Mouse (Mus musculus): Measurements from ENCODE around the gene Mrpl48. TPM values are rescaled to one million over a fixed set of nuclear protein-coding genes. Genes with fewer than 3 reads are reported as not detected.

The Mrpl48 gene
- polyA plus RNA-seq, 1 experiment from 2014 or later, result 74.6 TPM

GRCm38 (mm10) chr7:100530766-100531165, 77.3 kb downstream of the Mrpl48 start:
- 85% methylated on average over 5 of the region's 5 CpGs for WGBS

GRCm38 (mm10) chr7:100524669-100525068, 83.4 kb downstream of the Mrpl48 start:
- no peak for ATAC-seq (ENCODE audit: low read depth)
- 59% methylated on average over 8 of the region's 8 CpGs for WGBS
- Histone ChIP-seq H3K4me3 (ENCODE audit: low read length) (no peak overlapping the region), H3K4me2 (ENCODE audit: low read depth, low read length) (no peak overlapping the region), H3K9ac (ENCODE audit: low read length) (no peak overlapping the region), H3K27ac (ENCODE audit: low read length) (no peak overlapping the region), H3K27me3 (ENCODE audit: control insufficient read depth, insufficient read depth, low read depth, low read length) (no peaks in the 10 kb centered on the region), H3K4me1 (replicated peaks; ENCODE audit: control insufficient read depth, insufficient read depth, low read length) (no peaks in the 10 kb centered on the region), H3K36me3 (ENCODE audit: control insufficient read depth, insufficient read depth, low read length) (no peaks in the 10 kb centered on the region), H3K9me3 (ENCODE audit: control insufficient read depth, low read length) (no peaks in the 10 kb centered on the region)

More at GRCm38 (mm10) chr7:100530766-100531165, 77.3 kb downstream of the Mrpl48 start:
- Histone ChIP-seq H3K27ac (ENCODE audit: low read length) (no peak overlapping the region), H3K4me1 (replicated peaks; ENCODE audit: control insufficient read depth, insufficient read depth, low read length) (peaks cover 6% of the 10 kb centered on the region), H3K27me3 (ENCODE audit: control insufficient read depth, insufficient read depth, low read depth, low read length) (no peaks in the 10 kb centered on the region), H3K4me3 (ENCODE audit: low read length) (no peak overlapping the region), H3K4me2 (ENCODE audit: low read depth, low read length) (no peak overlapping the region), H3K9ac (ENCODE audit: low read length) (no peak overlapping the region), H3K36me3 (ENCODE audit: control insufficient read depth, insufficient read depth, low read length) (no peaks in the 10 kb centered on the region), H3K9me3 (ENCODE audit: control insufficient read depth, low read length) (no peaks in the 10 kb centered on the region)
- ATAC-seq (ENCODE audit: low read depth), result no peak

DNA sequence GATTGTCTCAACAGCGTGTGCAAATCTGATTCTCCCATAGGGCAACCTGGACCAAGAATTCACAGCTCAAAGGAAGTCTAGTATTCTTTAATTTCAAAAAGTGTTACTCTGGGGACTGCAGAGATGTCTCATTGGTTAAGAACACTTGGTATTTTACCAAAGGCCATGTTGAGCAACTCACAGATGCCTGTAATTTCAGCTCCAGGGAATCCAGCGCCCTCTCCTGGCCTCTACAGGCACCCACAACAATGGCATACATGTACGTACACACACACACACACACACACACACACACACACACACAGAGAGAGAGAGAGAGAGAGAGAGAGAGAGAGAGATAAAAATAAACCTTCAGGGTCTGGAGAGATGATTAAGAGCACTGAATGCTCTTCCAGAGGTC, 85.9 kb downstream of the Mrpl48 start:
- WGBS, result 62% methylated on average over 3 of the region's 3 CpGs
- Histone ChIP-seq H3K4me2 (ENCODE audit: low read depth, low read length) (no peak overlapping the region), H3K4me3 (ENCODE audit: low read length) (no peak overlapping the region), H3K27me3 (ENCODE audit: control insufficient read depth, insufficient read depth, low read depth, low read length) (no peaks in the 10 kb centered on the region), H3K4me1 (replicated peaks; ENCODE audit: control insufficient read depth, insufficient read depth, low read length) (no peaks in the 10 kb centered on the region), H3K9me3 (ENCODE audit: control insufficient read depth, low read length) (no peaks in the 10 kb centered on the region), H3K9ac (ENCODE audit: low read length) (no peak overlapping the region), H3K27ac (ENCODE audit: low read length) (no peak overlapping the region), H3K36me3 (ENCODE audit: control insufficient read depth, insufficient read depth, low read length) (no peaks in the 10 kb centered on the region)
- no peak for ATAC-seq (ENCODE audit: low read depth)

DNA sequence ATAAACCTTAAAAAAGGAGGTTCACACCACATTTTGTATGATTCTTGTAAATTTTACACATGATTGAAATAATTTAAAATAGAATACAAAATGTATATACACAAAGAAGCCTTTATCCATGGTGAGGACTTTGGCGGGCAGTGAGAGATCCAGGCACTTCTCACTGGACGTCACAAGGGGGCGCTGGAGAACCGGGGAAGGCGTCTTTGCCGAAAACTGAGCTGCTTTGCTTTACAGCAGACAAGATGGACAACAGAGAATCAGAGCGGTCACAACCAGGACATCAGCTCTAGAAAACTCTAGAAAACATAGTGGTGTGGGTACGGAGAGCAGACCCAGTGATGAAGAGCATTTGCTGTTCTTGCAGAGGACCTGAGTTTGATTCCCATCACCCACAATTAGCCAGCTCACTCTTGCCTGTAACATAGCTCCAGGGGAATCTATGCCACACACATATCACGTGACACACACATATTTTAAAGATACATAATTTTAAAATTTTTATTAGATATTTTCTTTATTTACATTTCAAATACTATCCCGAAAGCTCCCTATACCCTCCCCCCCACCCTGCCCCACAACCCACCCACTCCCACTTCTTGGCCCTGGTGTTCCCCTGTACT, 87.3 kb downstream of the Mrpl48 start:
- Histone ChIP-seq H3K9me3 (ENCODE audit: control insufficient read depth, low read length) (no peaks in the 10 kb centered on the region), H3K4me2 (ENCODE audit: low read depth, low read length) (peak overlapping the region; percentile 32; the same call in 1 of the 2 replicates), H3K9ac (ENCODE audit: low read length) (no peak overlapping the region), H3K27me3 (ENCODE audit: control insufficient read depth, insufficient read depth, low read depth, low read length) (no peaks in the 10 kb centered on the region), H3K4me1 (replicated peaks; ENCODE audit: control insufficient read depth, insufficient read depth, low read length) (no peaks in the 10 kb centered on the region), H3K27ac (ENCODE audit: low read length) (no peak overlapping the region), H3K36me3 (ENCODE audit: control insufficient read depth, insufficient read depth, low read length) (no peaks in the 10 kb centered on the region), H3K4me3 (ENCODE audit: low read length) (no peak overlapping the region)
- ATAC-seq (ENCODE audit: low read depth), result no peak
- WGBS, result 18% methylated on average over 10 of the region's 10 CpGs

GRCm38 (mm10) chr7:100520204-100520603, 87.9 kb downstream of the Mrpl48 start:
- no peak overlapping the region for H3K4me3 ChIP-seq (ENCODE audit: low read length)
- 42% methylated on average over 7 of the region's 7 CpGs for WGBS
- H3K9ac ChIP-seq (ENCODE audit: low read length), result no peak overlapping the region
- H3K9me3 ChIP-seq (ENCODE audit: control insufficient read depth, low read length), result no peaks in the 10 kb centered on the region
- H3K36me3 ChIP-seq (ENCODE audit: control insufficient read depth, insufficient read depth, low read length), result no peaks in the 10 kb centered on the region
- no peak overlapping the region for H3K4me2 ChIP-seq (ENCODE audit: low read depth, low read length)
- H3K27ac ChIP-seq (ENCODE audit: low read length), result no peak overlapping the region
- H3K27me3 ChIP-seq (ENCODE audit: control insufficient read depth, insufficient read depth, low read depth, low read length), result no peaks in the 10 kb centered on the region
- no peaks in the 10 kb centered on the region for H3K4me1 ChIP-seq (replicated peaks; ENCODE audit: control insufficient read depth, insufficient read depth, low read length)
- no peak for ATAC-seq (ENCODE audit: low read depth)

DNA sequence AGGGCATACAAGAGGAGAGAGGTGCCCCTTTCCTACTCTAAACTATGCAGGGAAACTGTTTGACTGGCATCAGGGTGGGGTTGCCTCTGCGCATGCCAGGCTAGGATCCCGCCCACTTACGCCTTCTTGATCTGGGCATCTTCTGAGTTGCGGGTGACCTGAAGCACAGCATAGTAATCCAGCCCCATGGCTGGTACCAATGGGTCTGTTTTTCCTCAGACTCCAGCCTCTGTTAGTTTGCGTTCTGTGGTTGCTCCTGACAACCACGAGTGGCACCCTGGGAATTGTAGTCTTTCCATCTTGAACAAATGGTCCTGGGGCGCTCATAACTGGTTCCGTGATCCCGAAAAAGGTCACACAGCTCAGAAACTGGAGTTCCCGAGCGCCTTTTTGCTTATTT, 93.5 kb downstream of the Mrpl48 start, which contains the start of gene Dnajb13:
Gene Dnajb13, minus strand, starts transcription at position 388 of the 400 bp plus-strand sequence.
- ATAC-seq (ENCODE audit: low read depth), result no peak
- no peaks in the 10 kb centered on the region for H3K27me3 ChIP-seq (ENCODE audit: control insufficient read depth, insufficient read depth, low read depth, low read length)
- H3K27ac ChIP-seq (ENCODE audit: low read length), result no peak within 1 kb of the TSS
- no peaks in the 10 kb centered on the region for H3K9me3 ChIP-seq (ENCODE audit: control insufficient read depth, low read length)
- H3K4me2 ChIP-seq (ENCODE audit: low read depth, low read length), result no peak within 1 kb of the TSS
- no peaks in the 10 kb centered on the region for H3K36me3 ChIP-seq (ENCODE audit: control insufficient read depth, insufficient read depth, low read length)
- no peak within 1 kb of the TSS for H3K4me3 ChIP-seq (ENCODE audit: low read length)
- H3K9ac ChIP-seq (ENCODE audit: low read length), result no peak within 1 kb of the TSS
- no peaks in the 10 kb centered on the region for H3K4me1 ChIP-seq (replicated peaks; ENCODE audit: control insufficient read depth, insufficient read depth, low read length)
- 50% methylated on average over 11 of the region's 11 CpGs for WGBS

- Histone ChIP-seq H3K9ac (ENCODE audit: low read length) (no peak overlapping the region), H3K27ac (ENCODE audit: low read length) (no peak overlapping the region), H3K4me3 (ENCODE audit: low read length) (no peak overlapping the region), H3K4me1 (replicated peaks; ENCODE audit: control insufficient read depth, insufficient read depth, low read length) (no peaks in the 10 kb centered on the region), H3K9me3 (ENCODE audit: control insufficient read depth, low read length) (no peaks in the 10 kb centered on the region), H3K4me2 (ENCODE audit: low read depth, low read length) (no peak overlapping the region), H3K36me3 (ENCODE audit: control insufficient read depth, insufficient read depth, low read length) (no peaks in the 10 kb centered on the region), H3K27me3 (ENCODE audit: control insufficient read depth, insufficient read depth, low read depth, low read length) (no peaks in the 10 kb centered on the region)
- no peak for ATAC-seq (ENCODE audit: low read depth)
- WGBS, result 55% methylated on average over 8 of the region's 8 CpGs
Measured at GRCm38 (mm10) chr7:100511602-100512001, 96.5 kb downstream of the Mrpl48 start.

DNA sequence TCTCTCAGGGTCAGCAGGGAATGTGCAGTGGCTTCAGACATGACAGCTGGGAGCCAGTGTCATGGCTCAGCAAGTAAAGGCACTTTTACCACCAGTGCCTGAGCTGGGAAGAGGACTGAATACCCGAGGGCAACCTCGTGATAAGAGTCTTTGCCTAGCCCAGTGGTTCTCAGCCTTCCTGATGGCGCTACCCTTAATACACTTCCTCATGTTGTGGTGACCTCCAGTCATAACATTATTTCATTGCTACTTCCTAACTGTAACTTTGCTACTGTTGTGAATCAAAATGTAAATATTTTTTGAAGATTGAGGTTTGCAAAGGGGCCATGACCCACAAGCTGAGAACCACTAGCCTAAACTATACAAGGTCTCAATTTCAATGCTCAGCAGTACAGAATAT, 99.4 kb downstream of the Mrpl48 start:
- Histone ChIP-seq H3K4me3 (ENCODE audit: low read length) (no peak overlapping the region), H3K4me2 (ENCODE audit: low read depth, low read length) (no peak overlapping the region), H3K9ac (ENCODE audit: low read length) (no peak overlapping the region), H3K27me3 (ENCODE audit: control insufficient read depth, insufficient read depth, low read depth, low read length) (no peaks in the 10 kb centered on the region), H3K36me3 (ENCODE audit: control insufficient read depth, insufficient read depth, low read length) (no peaks in the 10 kb centered on the region), H3K27ac (ENCODE audit: low read length) (no peak overlapping the region), H3K9me3 (ENCODE audit: control insufficient read depth, low read length) (no peaks in the 10 kb centered on the region), H3K4me1 (replicated peaks; ENCODE audit: control insufficient read depth, insufficient read depth, low read length) (no peaks in the 10 kb centered on the region)
- WGBS, result 52% methylated on average over 3 of the region's 3 CpGs
- no peak for ATAC-seq (ENCODE audit: low read depth)

DNA sequence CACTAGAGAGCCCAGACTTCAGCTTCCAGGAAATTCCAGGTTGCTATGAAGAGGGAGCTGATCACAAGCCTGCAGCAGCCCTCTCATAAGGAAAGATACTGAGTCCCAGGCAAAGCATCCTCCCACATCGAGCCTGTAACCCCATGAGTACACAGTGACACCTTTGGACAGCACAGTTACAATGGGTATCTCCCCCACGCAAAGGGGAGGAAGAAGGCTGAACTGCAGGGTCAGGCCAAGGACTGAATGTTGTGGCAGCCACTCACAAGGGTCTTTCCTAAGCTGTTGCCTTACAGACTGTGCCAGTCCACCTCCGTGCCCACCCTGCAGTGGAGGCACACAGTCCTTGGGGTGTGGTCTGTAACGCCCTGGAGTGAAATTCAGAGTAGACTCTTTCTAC, 101.6 kb downstream of the Mrpl48 start:
- no peak overlapping the region for H3K27ac ChIP-seq (ENCODE audit: low read length)
- no peak overlapping the region for H3K4me3 ChIP-seq (ENCODE audit: low read length)
- no peaks in the 10 kb centered on the region for H3K4me1 ChIP-seq (replicated peaks; ENCODE audit: control insufficient read depth, insufficient read depth, low read length)
- H3K36me3 ChIP-seq (ENCODE audit: control insufficient read depth, insufficient read depth, low read length), result no peaks in the 10 kb centered on the region
- ATAC-seq (ENCODE audit: low read depth), result no peak
- H3K9ac ChIP-seq (ENCODE audit: low read length), result no peak overlapping the region
- no peak overlapping the region for H3K4me2 ChIP-seq (ENCODE audit: low read depth, low read length)
- WGBS, result 67% methylated on average over 4 of the region's 4 CpGs
- H3K9me3 ChIP-seq (ENCODE audit: control insufficient read depth, low read length), result no peaks in the 10 kb centered on the region
- no peaks in the 10 kb centered on the region for H3K27me3 ChIP-seq (ENCODE audit: control insufficient read depth, insufficient read depth, low read depth, low read length)

Data from lung, embryonic 16.5 days (tissue).